Mouse (Mus musculus) splenic B cell, adult 2 months (primary cell): ENCODE measurements around the gene Zfp60.
A peak's percentile ranks its signal among the peaks of the same experiment; 100 is the strongest.
"Not testable (repeated sequence)": the region's sequence is repeated elsewhere in the genome, so short reads cannot be mapped to it uniquely, and the experiment has no call there.

ENCODE experiments used
- DNase-seq: peaks from one replicate; pipeline ENCODE4 v3.0.0-alpha.2; 2011; ENCODE audit warnings: low read depth, low spot score
- H3K27me3 ChIP-seq: 2 replicates; pipeline ENCODE4 v1.6.1; 2012; ENCODE audit warnings: mild to moderate bottlenecking, low read length, moderate library complexity, mixed read lengths; ENCODE audit not compliant: control insufficient read depth, poor library complexity, insufficient read depth, severe bottlenecking
- H3K36me3 ChIP-seq: 2 replicates; pipeline ENCODE4 v1.6.1; 2012; ENCODE audit warnings: mild to moderate bottlenecking, low read length, moderate library complexity, mixed read lengths; ENCODE audit not compliant: control insufficient read depth, poor library complexity, insufficient read depth, severe bottlenecking

Zfp60 gene

DNA sequence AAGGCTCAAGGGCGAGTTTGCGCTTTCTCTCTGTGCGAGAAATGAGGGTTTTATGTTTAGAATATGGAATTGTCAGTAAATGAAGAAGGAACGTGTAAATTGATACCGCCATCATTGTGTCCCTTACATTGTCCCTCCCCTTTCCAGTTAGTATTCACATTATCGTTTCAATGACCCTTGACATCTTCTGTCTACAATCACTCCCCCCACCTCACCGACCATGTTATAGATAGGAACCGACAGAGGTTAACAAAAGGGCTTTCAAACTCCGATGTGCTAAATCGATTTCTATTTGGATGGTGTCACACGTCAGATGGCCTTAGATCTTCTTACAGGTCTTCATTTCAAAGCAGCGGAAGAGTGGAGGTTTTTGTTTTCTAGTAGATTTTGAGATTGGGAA is 757 bp downstream of the Zfp60 start:
- Histone ChIP-seq H3K36me3 (no peaks in the 10 kb centered on the region), H3K27me3 (no peaks in the 10 kb centered on the region)
- DNase-seq, result no peak

DNA sequence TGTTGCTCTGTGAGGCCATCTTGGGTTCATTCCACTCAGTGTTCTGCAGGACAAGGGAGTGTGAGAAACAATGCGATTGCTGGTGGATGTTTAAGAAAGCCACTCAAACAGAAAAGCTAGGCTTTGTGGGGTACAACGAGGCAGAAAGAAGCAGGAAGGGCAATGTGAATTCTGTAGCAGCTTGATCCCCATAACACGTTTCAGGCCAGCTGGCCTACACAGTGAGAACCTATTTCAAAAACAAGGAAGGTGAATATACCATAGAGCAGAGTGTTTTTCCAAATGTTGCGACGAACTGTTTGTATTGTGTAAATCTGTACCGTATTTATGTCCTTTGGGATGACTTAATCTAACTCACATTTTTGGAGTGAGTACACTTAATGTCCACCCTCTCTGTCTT is 1.3 kb downstream of the Zfp60 start:
- Histone ChIP-seq H3K27me3 (no peaks in the 10 kb centered on the region), H3K36me3 (no peaks in the 10 kb centered on the region)
- DNase-seq, result no peak

DNA sequence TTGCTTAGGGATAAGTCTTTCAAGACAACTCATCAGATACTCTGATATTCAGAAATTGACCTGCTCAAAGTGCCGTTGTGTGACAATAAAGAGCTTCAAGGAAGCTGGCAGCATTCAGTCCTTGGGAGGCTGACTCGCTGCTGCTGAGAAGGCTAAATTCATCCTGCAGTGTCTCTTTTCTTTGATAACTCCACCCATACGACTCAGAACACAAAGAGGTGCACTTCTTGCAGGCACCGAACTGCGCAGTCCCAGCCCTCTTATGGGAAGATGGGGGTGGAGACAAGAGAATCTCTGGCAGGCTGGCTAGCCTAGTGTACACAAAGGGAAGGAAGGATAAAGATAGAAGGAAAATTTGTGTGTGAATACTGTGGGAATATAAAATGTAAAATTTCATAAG is 4.3 kb downstream of the Zfp60 start:
- 0 out of 2 replicates have a peak, but pooled peaks cover 6% of the 10 kb centered on the region for H3K36me3 ChIP-seq
- H3K27me3 ChIP-seq, result no peaks in the 10 kb centered on the region
- DNase-seq, result no peak

DNA sequence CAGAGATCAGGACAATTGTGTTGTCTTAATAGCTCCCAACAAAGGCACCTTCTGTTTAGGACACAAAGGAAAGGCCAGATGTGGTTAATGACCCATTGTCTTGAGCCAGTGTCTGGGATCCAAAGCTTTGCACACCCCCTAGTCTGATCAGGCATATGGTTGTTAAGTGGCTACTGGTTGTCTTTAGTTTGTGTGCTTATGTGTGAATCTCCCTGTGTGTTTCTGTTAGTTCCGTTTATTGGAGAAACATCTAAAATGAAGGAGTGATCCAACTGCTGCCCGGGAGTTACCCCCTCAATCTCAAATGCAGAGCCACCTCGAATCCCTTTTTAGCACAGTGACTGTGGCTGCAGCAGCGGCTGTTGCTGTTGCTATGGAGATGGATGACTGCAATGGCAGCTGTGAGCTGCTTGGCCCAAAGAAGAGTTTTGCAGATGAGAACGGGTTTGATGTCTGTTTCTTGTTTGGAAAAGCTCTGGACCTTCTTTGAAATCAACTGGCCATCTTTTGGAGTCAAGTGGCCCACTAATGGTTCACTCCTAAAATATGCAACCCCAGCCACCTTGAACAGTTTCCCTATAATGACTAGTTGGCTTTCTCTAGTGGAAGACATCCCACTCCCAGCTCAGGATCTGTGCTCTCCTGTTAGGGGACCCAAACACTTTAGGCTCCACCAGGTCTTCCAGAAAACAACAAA is 25.3 kb downstream of the Zfp60 start:
- no peaks in the 10 kb centered on the region for H3K36me3 ChIP-seq
- no peak for DNase-seq
- no peaks in the 10 kb centered on the region for H3K27me3 ChIP-seq

DNA sequence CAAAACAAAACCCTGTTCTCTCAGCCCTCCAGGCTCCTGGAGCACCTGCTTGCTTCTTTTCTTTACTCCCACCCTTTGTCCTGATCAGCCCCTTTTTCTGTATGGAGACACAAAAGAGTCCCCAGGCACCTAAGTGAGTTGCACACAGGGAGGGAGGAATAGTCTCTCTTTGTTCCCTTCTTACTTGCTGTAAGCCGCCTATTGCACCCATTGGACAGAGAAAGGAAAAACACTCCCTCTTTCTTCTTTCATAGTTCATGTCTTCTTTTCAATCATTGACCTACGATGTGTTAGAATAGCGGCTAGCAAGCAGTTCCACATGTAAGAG is 25.8 kb downstream of the Zfp60 start:
- Histone ChIP-seq H3K27me3 (no peaks in the 10 kb centered on the region), H3K36me3 (no peaks in the 10 kb centered on the region)
- no peak for DNase-seq

DNA sequence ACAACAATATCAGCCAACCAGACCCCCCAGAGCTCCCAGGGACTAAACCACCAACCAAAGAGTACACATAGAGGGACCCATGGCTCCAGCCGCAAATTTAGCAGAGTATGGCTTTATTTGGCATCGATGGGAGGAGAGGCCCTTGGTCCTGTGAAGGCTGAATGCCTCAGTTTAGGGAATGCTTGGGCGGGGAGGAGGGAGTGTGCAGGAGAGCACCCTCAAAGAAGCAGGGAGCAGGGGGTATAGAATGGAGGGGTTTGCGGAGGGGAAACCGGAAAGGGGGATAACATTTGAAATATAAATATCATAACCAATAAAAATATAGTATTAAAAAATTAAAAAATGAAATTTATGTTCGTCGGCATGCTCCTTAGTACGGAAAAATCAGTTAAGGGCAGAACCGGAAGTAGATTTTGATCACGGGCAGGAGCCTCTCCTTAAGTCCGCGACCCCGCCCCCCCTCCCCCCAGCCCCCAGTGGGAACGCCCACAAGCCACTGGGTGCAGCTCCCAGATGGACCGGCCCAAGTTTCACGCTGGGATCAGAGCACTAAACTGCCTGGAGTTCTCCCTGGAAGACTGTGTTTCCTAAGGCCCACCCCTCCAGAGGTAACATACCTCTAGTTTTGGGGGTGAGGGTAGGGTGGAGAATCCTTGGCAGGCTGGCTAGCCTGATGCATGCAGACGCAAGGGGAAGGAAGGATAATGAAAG is 34.1 kb downstream of the Zfp60 start:
- no peaks in the 10 kb centered on the region for H3K36me3 ChIP-seq
- DNase-seq, result no peak
- no peaks in the 10 kb centered on the region for H3K27me3 ChIP-seq

DNA sequence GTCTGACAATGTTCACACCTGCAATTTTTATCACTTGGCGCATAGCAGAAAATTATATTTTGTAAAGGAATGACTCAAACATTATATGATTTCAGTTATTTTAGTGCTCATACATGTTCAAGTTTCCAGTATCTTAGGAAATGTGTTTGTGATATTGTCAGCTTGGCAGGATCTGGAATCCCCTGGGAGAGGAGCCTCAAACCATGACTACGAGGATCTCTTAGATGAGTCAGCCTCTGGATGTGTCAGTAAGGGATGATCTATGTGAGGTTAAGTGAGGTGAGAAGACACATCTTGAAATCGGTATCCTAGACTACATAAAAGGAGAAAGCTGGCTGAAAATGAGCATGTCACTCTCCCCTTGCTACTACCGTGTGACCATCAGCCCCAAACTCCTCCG is 58.1 kb downstream of the Zfp60 start:
- Histone ChIP-seq H3K27me3 (no peaks in the 10 kb centered on the region), H3K36me3 (no peaks in the 10 kb centered on the region)
- DNase-seq, result no peak

DNA sequence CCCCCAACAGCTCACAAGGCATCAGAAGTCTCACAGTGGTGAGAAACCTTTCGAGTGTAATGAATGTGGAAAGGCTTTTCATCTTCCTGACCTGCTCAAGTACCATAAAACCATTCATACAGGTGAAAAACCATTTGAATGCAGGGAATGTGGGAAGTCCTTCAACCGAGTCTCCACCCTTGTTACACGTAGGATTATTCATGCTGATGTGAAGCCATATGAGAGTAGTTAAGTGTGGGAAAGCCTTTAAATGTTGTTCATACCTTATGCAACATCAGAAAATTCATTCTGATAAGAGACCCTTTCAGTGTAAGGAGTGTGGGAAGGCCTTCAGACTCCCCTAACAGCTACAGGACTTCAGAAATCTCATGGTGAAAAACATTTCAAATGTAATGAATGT is 62.7 kb downstream of the Zfp60 start:
- DNase-seq, H3K36me3 ChIP-seq, H3K27me3 ChIP-seq: not testable (repeated sequence)

DNA sequence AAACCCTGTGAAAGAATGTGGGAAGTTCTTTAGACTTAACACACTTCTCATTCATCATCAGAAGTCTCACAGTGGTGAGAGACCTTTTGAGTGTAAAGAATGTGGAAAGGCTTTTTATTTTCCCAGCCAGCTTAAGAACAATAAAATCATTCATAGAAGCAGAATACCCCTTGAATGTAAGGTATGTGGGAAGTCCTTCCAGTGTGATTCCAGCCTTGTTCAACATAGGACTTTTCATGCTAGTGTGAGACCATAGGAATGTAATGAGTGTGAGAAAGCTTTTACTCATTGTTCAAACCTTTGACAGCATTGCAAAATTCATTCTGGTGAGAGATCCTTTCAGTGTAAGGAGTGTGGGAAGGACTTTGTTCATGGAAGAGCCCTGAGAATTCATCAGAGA is 63.4 kb downstream of the Zfp60 start:
- H3K36me3 ChIP-seq, result no peaks in the 10 kb centered on the region
- DNase-seq, result no peak
- no peaks in the 10 kb centered on the region for H3K27me3 ChIP-seq

DNA sequence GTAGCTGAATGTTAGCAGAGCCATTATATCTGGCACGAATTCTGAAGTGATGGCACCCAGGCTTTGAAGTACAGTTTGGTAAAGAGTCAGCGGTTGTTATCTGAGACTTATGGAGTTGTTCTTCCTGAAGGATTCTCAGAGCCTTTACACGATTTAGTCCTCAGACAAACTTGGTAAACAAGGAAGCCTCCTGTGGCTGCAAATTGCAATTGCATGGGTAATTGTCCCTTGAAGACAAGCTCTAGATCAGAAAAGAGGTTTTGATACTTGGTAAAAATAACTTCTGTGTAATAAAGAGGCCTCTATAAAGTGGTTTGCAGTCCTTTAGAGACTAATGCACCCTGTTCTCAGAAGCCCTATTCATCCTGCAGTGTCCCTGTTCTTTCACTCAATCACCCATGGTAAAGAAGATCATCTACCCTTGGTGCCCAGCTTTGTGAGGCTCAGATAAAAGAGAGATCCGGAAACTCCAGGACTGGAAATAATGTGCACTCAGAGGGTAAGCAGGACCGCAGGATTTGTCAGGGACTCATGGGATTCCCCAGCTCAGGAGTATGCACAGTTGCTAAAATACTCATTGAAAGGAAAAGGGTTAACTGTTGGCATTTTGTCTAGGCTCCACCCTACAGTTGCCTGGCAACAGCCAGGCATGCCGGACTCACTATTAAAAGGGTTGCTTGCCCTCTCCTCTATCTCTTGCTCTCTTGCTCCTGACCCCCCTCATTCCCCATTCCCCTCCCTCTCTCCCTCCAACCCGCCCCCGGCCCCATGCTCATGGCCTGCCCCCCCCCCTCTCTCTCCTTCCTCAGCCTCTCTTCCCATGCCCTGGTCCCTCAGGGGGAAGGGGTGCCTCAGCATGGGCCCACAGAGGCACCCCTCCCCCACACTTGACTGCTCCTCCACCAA is 67.0 kb downstream of the Zfp60 start:
- no peak for DNase-seq
- Histone ChIP-seq H3K36me3 (no peaks in the 10 kb centered on the region), H3K27me3 (no peaks in the 10 kb centered on the region)

DNA sequence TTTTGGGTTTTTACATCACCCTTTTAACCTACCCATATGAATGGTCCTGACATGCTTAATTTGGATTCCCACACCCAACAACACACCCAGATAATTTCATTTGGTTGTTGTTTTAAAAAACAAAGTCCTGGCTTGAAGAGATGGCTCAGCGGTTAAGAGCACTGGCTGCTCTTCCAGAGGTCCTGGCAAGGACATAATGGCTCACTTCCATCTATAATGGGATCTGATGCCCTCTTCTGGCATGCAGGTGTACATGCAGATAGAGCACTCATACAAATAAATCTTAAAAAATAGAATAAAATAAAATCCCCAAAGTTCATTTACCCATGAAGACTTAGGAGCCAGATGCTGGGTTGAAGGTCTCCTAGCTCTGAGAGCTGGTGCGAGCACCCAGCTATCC is 69.9 kb downstream of the Zfp60 start:
- Histone ChIP-seq H3K36me3 (no peaks in the 10 kb centered on the region), H3K27me3 (no peaks in the 10 kb centered on the region)
- DNase-seq, result peak; percentile 4

DNA sequence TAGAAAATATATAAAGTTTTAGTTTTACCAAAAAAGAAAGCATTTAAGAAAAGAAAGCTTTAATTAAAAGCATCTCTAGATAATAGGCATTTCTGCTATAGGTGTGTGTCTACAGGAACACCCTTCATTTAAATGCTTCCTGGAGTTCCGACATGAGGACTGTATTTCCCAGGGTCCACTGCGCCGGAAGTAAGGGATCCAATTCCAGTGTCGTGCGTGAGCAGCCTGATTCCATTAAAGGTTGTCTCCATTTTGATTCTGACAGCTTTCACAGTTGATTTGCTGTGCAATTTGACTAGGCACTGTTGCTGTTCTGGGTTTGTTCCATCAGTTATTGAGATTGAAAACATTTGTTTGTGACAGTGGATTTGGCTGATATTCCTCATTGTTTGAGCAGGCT is 71.8 kb downstream of the Zfp60 start:
- Histone ChIP-seq H3K36me3 (no peaks in the 10 kb centered on the region), H3K27me3 (no peaks in the 10 kb centered on the region)
- no peak for DNase-seq
